Mouse (Mus musculus): ENCODE measurements around the gene Psmb9.
"Not testable (repeated sequence)": the region's sequence is repeated elsewhere in the genome, so short reads cannot be mapped to it uniquely, and the experiment has no call there.

DNA sequence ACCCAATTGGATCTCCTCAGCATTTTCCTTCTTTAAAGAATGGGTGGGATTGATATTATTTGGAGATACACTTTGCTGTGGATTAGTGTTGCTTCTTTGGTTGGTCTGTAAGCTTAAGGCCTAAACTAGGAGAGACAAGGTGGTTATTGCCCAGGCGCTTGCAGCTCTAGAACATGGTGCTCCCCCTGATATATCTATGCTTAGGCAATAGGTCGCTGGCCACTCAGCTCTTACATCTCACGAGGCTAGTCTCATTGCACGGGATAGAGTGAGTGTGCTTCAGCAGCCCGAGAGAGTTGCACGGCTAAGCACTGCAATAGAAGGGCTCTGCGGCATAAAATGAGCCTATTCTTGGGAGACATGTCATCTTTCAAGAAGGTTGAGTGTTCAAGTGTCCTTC is 44.5 kb upstream of the Psmb9 start:
- TF ChIP-seq POLR2A (IDR thresholded peaks at IDR 0.05; ENCODE audit: insufficient read depth, low read depth, low read length); CTCF (IDR thresholded peaks at IDR 0.05); EP300 (IDR thresholded peaks at IDR 0.05; ENCODE audit: insufficient read depth, low read depth, low read length): not testable (repeated sequence)
